Mouse (Mus musculus): Measurements from ENCODE around the gene N4bp2l1.

Gene N4bp2l1

DNA sequence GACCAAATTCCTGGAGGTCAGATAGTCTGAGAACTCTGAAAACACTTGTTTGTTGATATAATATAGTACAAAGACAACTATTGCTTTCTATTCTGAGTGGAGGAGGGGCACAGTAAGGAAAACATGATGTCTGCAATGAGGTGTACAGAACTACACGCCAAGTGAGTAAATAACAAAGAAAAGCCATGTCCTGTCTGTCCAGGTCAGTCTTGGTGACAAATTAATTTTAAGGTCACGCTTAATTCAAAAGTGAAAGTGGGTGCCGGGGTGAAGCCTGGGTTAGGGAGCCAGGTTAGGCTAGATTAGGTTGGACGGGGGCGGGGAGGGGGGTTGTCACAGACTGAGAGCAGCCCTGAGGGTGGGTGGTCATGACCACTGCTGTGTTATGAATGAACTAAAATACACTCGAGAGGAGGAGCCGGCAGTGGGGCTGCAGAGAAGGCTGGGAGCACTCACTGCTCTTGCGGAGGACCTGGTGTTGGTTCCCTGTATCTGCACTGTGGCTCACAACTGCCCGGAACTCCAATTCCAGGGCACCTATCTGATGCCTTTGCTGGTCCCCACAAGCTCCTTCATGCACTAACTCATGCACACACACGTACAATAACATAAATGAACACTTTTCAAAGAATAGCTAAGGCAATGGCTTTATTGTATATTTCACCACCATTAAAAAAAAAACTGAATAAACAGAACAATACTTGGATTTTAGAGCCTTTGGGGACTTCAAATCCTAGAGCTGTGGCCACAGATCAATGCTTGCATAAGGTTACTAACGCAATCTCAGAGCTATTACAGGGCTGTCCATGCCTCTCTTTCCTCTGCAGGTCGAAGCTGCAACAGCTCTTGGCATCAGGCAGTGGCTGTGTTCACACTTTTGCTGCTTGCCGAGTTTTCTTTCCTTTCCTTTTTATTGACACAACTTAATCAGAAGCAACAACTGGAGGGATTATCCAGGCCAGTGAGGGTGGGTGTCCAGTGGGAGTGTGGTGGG lies 2.6 kb upstream of the N4bp2l1 start:
- DNase-seq (ENCODE audit: low read depth, low spot score), result no peak

DNA sequence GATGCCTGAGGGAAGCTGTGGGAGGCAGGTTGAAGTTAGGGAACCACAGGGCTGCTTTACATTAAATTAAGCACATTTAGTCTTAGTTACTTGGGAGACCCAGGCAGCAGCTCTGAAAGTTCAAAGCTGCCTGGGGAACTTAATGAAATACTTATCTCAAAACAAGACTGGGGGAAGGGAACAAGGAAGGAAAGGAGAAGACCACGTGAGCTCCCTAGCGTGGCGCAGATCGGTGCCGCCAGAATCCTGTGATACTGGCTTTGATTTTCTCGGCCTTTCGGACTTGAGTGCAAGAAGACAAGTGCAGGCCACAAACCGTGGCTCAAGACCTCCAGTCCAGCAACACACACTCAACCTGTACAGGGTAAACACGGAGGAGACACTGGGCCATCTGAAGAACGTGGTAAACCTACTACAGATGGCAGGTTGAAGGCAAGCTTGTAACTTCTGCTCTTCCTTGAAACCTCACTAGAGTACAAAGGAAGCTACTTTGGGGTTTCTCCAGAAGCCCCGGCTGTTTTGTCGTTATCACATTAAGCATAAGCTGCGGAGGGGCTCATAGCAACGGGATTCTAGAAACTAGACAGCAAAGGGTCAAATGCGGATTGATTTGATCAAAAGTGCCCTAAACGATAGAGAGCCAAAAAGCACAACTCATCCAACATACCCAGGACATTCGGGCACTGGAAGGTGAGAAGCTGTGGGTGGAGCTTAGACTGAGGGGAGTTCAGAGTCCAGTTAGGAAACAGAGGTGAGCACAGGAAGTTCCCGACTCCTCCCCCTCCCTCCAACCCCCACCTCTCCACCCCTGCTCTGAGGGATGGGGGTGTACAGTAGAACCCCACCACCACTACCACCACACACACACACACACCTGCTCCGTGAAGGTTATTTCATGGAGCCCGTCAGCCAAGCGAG lies 1.5 kb upstream of the N4bp2l1 start:
- no peak for DNase-seq (ENCODE audit: low read depth, low spot score)

DNA sequence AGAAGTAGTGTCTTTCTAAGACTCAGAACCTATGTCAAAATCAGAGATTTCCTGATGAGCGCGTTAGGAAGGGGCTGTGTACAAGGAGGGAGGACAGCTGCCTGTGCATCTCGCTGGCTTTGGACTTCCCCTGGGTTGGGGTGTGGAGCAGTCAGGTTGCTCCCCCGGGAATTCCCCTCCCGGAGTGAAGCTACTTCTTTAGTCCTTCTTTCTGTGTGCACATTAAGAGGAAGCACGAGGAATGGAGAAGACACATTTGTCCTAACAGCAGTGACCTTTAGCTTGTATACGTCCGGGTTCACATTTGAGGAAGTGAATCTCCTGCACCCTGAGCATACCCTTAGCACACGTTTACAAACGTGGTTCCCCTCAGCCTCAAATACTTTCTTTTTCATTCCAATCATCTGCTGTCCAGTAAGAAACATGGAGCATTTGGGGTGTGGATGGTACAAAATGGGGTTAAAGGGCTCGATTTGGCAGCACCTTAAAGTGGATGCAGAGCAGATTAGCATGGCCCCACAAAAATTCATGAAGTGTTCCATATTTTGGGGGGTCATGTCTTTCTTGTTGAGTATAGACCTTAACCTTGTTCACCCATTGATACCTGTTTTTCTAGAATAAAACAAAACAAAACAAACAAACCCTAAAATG lies 1.5 kb downstream of the N4bp2l1 start:
- no peak for DNase-seq (ENCODE audit: low read depth, low spot score)

DNA sequence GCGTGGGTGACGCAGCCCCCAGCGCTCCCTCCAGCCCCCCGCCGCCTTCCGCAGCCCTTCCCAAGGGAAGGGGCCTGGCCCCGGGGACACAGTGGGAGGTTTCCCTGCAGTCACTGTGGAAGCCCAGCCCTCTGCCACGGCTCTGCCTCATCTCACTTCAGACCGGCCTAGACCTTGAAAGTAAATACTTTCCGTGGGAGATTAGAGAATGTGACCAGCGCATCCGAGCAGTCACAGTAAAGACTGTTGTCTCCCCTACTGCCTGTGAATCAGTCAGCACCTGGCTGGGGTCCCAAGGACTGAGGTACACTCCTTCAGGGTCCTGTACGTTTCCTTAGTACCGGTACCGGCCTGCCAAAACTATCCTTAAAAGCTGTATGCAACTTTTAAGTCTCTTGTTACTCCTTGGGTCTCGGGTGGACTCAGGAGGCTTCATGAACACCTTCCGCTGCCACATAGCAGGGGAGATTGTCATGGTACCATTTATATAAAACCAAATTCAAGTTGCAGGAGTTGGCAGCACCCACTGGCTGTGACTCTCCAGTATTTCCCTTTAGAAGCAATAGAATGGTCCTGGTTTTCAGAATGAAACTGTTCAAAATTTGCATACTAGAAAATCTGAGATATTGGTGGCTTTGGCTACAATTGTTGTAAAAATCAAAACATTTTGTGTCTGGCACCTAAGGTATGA lies 2.2 kb downstream of the N4bp2l1 start:
- no peak for DNase-seq (ENCODE audit: low read depth, low spot score)

DNA sequence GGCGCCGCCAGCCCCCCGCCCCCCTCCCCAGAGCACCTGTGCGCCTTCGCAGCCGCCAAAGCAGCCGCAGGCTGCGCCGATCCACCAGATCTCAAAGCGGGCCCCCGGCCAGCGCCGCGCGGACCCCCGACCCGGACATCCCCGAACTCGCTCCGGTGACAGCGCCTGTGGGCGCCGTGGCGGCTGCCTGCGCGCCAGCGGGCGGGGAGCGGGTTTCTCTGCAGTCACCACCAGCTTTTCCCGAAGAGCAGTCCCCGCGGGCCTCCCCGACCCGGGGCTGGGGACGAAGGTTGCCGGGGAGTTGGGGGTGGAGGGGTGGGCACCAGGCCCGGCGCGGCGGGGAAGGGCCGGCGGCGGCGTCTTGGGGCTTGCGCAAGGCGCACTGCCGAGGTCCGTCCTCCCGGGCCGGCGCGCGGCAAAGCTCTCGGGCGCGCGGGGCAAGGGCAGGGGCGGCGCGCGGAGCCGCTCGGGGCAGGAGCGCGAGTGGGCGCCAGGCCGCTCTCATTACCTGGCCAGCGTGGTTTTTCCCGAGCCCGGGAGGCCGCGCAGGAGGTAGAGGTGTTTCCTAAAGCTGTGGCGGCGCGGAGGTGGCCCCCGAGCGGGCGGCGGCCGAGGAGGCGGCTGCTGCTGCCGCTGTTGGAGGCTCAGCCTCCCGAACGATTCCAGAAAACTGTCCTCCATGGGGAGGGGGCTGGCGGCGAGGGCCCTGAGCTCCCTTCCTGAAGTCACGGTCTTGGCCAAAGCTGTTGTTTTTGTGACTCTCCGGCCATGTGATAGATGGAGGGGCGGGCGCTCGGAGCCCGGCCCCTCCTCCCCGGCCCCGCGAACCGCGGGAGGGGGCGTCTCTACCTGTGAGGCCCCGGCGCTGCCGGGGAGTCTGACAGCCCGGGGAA lies 3.0 kb downstream of the N4bp2l1 start:
- DNase-seq (ENCODE audit: low read depth, low spot score), result no peak

DNA sequence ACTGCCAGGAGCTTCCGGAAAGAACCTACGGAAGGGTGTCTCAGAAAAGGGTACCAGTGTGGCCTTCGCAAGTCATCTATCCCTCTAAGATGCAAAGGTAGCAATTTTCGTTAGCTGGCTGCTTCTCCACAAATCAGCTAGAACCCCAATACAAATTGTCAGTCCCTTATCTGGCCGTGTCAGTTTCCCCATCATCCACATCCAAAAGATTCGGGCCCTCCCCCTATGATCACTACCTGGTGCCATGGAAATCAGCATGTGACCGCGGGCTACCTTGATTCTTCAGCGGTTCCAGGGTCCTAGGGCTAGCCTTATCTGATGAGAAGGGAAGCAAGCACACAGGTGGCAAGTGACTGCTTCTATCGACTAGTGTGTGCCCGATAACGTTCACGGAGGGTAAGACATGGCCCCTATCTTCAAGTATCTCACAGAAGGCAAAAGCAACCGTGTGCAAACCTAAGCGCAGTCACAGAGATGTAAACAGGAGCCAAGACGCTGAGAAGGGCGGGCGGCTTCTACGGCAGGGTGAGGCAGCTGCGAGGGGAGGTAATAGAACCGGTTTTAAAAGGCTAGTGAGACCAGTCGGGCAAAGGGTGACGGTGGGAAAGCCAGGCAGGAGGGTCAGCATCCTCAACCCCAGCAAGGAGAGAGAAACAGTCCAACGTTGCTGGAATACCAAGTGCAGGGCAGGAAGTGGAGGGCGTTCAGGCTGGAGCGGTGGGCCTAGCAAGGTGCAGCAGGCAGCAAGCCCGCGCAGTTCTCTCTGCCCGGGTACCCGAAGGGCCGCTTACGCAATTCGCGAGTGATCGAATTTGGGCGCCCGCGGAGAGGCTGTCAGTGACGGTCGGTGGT lies 3.9 kb downstream of the N4bp2l1 start:
- peak; percentile 38 for DNase-seq (ENCODE audit: low read depth, low spot score)

DNA sequence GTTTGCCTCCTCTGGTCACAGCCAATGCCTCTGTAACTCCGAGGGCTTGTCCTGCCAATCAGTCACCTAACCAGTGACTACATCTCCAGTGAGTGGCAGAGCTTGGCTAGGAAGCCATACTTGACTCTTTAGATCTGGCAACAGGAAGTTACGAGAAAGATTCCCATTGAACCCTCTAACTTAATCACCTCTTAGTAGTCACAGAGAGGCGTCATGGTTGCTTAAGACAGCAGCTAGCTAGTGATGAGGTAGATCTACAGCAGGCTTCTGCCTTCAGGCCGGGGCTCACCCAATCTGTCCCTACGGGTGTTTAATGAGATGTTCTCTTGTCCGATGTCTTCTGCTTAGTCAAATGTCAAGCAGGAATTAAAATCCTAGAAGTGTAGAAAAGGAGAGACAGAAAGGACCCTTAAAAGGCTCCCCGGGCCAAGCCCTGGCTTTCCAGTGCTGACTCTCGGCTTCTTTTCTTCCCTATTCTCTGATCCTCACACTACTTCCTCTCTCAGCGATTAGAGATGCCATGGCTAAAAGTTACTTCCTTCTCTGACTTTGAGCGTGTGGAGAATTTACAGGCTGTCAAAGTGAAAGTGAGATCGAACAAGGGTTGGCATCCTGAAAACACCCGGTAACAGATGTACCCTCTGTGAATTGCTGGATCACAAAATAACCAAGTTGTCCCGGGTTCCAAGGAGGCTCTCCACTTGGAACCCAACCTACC lies 4.6 kb downstream of the N4bp2l1 start:
- DNase-seq (ENCODE audit: low read depth, low spot score), result no peak

DNA sequence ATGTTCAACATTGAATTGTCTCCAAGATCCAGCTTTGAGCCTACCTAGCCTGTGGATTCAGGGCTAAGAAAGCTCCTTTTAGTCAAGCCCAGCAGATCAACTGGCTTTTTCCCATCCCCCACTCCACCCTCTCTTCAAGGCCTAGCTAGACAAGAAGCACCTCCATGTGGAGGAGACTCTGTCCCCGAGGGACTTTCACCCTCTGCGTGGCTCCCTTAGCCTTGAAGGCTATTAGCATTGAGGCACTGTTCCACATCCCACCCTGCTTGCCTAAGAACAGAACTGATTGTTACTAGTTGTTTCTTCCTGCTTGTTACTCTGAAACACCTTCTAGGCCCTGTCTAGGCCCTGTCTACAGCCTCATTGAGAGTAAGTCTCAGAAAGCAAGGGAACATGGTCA lies 7.0 kb downstream of the N4bp2l1 start:
- no peak for DNase-seq (ENCODE audit: low read depth, low spot score)

DNA sequence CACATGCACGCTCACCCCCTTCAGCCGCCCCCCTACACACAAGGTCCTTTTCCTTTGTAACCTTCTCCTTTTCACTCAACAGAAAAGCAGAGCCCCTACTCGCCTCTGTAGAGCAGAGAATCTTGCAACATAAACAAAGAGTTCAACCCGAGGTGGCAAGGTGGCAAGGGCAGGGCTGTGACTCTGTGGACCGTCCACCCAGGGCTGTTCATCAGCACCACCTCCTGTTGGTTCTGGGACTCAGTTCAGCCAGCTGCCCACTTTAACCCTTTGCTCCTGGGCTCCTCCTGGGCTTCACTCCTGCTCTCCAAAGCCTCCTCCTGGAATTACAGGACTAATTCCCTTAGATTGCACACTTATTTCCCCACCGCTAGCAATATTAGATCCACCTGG lies 12.7 kb downstream of the N4bp2l1 start:
- DNase-seq (ENCODE audit: low read depth, low spot score), result no peak

DNA sequence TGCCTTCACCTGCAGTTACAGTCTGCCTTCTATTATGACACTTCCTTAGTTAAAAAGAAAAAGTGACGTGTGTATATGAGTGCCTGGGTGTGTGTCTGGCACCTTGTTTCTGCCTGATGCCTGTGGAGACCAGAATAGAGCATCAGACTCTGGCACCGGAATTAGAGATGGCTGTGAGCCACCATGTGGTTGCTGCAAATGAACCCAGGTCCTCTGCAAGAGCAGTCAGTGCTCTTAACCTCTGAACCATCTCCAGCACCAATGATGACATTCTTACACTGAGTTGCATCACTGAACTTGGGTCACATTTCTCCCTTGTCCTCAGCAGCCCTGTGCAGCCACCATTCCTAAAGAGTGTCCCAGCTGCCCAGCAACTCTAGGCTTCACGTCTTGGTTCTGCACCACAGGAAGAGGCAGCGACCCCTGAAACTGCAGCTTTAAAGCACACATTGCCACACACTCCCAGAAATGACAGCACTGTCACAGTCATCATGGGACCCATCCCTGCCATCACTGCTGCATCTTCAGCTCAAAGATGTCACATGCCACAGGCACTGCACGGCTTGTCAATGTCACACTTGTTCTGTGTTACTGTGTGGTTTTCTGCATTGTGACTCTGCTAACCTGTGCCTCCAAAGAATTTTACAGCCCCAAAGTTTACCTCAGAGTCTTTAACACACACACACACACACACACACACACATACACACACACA lies 13.2 kb downstream of the N4bp2l1 start:
- no peak for DNase-seq (ENCODE audit: low read depth, low spot score)

DNA sequence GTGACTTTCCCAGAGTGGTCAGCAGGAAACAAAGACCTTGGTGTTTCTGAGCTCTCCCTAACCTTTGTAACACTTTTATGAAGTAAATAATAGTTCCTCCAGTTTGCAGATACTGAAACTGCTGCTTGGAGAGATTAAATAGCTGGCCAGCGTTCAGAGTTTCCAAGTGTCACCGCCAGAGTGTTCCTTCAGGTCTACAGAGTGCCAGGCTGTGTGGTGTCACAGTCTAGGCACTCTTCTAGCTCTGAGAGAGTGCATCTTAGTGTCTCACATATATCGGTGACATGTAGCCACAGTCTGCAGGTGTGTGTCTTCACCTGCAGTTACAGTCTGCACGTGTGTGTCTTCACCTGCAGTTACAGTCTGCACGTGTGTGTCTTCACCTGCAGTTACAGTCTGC lies 13.8 kb downstream of the N4bp2l1 start:
- DNase-seq (ENCODE audit: low read depth, low spot score), result no peak

DNA sequence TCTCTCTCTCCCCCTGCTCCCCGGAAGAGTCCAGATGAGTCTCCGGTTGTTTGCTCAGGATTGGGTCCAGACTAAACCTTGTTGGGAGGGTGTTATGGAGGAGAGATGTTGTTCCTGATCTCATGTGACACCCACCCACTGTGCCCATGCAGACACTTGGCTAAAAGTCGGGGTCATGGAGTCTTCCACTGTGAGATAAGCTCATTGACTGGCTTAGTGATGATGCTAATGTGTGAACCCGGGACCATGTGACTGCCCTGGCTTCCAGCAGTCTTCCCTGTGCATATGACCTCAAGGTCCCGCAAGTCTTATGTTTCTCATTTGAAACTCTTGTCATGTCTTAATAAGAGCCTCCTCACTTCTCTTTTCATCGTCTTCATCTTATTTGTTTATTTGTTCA lies 15.8 kb downstream of the N4bp2l1 start:
- DNase-seq (ENCODE audit: low read depth, low spot score), result no peak

DNA sequence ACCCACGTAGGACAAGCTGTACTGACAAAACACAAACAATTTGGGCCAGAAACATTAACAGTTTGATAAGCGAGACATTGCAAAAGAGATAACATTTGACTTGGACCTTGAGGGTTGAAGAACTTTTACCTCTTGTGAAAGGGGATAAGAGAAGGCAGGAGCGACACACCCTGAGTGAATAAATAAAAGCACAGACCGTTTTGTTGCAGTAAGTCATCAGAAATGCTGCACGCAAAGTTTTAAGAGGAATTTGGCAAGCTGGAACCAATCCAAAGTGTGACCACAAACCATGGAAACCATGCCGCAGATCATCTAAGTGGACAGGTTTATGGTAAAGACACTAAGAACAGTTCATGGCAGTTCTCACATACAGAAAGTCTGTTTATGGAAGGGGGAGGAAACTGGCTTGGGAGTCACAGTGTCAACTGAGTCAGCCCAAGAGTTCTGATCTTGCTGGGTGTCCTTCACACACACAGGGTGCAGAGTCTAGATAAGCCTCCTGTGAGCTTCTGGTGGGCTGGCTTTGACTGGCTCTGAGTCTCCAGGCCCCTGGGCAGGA lies 18.3 kb downstream of the N4bp2l1 start:
- DNase-seq (ENCODE audit: low read depth, low spot score), result peak; percentile 43

DNA sequence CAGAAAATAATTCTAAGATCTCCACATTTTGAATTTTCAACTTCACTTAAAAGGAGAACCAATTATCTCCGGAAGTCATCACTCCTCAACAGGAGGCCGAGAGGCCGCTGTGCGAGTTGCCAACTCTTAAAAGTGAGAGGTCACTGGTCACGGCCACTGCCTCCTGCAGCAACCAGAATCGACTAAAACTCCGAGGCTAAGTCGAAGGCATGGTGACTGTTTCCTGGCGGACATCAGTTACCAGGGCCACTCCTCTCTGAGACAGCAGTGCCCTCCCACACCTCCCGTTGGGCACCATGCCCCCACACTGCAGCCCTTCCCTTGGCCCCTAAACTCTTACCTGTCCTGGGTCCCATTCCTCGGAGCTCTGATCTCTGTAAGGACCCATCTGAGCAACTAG lies 20.2 kb downstream of the N4bp2l1 start:
- no peak for DNase-seq (ENCODE audit: low read depth, low spot score)

DNA sequence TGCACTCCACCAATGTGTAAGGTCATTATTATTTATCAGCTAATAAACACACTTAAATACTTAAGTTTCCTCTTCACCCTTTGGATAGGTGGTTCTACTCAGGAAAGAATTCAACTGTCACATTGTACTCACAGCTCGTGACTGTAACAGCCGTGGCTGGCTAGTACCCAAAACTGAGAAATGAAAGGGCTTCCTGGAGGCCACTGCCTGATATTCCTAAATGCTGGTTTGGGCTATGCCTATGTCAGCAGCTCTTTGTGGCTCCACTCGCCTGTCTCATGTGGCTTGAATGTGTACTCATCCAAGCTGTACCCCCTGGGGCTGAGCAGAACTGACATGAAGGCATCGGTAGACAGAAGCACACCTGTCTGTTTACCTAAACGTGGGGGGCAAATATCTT lies 22.1 kb downstream of the N4bp2l1 start:
- no peak for DNase-seq (ENCODE audit: low read depth, low spot score)

DNA sequence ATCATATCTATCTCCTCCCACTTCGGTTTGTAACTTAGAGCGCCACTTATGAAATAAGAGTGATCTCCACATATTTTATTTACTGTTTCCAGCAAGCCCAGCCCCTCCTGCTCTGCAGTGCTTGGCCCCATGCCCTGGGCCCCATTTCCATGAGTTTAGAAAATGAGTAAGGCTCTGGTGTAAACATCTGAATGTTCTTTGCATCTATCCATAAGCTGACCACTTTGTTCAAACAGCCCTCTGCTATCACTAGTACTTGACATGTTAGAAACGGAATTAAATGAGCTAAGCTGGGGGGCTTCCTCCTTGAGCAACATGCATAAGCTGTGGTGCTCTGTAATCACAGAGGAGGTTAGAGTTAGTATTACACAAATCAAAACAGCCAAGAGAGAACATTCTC lies 22.6 kb downstream of the N4bp2l1 start:
- no peak for DNase-seq (ENCODE audit: low read depth, low spot score)

DNA sequence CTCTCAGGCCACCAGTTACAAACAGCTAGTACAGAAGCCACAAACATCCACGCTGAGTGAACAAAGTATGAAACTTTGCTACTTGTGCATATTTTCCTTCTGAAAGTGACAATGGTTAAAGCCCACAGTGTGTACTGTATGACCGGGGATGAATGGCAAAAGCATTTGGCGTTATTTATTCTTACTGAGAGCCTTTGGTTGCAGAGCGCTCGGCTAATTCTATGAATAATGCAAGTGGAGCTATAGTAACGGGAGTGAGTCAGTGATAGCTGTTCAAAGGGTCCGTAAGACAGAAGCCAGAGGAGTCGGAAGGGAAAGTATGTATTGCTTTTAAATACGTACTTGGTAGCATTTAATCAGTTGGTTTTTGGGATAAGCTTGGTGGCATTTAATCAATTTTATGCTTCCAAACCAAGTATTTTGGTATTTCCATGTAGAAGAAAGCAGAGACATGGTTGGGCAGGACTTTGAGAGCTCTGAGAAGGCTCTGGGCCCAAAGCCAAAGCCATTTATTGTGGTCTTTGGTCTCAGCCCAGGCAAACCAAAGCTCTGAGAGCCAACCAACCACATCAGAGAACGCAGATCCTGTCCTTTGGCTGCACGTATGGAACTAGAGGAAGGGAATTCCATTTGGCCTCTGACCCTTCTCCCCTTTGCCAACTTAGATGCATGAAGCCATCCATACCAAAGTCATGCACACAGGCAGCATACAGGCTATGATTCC lies 26.3 kb downstream of the N4bp2l1 start:
- no peak for DNase-seq (ENCODE audit: low read depth, low spot score)
